Mouse (Mus musculus): ENCODE measurements around the gene Fhit.

GRCm38 (mm10) chr14:9695217-9695690 is 1466.6 kb downstream of the Fhit start:
- no peak for TF ChIP-seq CTCF (IDR thresholded peaks at IDR 0.05; ENCODE audit: borderline replicate concordance, extremely low read depth, insufficient read depth, insufficient read length)
- TF ChIP-seq POLR2A (IDR thresholded peaks at IDR 0.05; ENCODE audit: borderline replicate concordance, extremely low read depth, insufficient read depth, insufficient read length, poor library complexity, severe bottlenecking): no peak
